Mouse (Mus musculus): Measurements from ENCODE around the gene Upk2. TPM values are rescaled to one million over a fixed set of nuclear protein-coding genes. Genes with fewer than 3 reads are reported as not detected.

Upk2 gene
- polyA plus RNA-seq (2015; fragmentation: Nextera tagmentation; extraction: Ambion mirVana), result not detected in 2 replicates

- Histone ChIP-seq H3K4me2 (no peak within 1 kb of the TSS), H3K4me3 (replicated peaks) (no peak within 1 kb of the TSS), H3K27me3 (peaks cover 58% of the 10 kb centered on the region), H3K9ac (no peak within 1 kb of the TSS), H3K4me1 (replicated peaks) (no peaks in the 10 kb centered on the region), H3K27ac (no peak within 1 kb of the TSS), H3K36me3 (no peaks in the 10 kb centered on the region), H3K9me3 (replicated peaks) (no peaks in the 10 kb centered on the region)
- 36% methylated on average over 4 of the region's 4 CpGs for WGBS (ENCODE audit: insufficient replicate concordance)
- DNase-seq (no peak), ATAC-seq (ENCODE audit: low read depth) (no peak)
Measured at GRCm38 (mm10) chr9:44454891-44455220, at the start of gene Upk2. Upk2 (minus strand) TSS chr9:44454976.

DNA sequence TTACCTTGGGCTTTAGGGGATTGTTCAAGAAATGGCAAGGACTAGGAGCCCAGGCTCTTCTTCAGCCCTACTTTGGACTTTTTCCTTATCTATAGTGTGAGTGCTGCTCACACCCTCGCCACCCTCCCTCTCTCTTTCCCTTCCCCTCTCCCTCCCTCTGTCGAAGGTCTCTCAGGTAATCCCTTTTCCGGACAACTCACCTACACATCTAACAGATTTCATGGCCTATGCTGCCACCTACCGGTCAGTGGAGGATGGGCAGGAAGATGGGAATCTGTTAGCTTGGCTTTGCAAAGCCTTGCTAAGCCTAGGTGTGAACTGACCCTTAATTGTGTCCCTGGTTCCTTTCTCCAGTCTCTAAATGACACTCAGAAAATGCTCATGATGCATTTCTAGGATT is 47.2 kb upstream of the Upk2 start:
- peaks cover 33% of the 10 kb centered on the region for H3K27me3 ChIP-seq
- H3K9ac ChIP-seq, result no peak overlapping the region
- no peak for ATAC-seq (ENCODE audit: low read depth)
- no peak overlapping the region for H3K4me3 ChIP-seq (replicated peaks)
- H3K9me3 ChIP-seq (replicated peaks), result no peaks in the 10 kb centered on the region
- no peak overlapping the region for H3K4me2 ChIP-seq
- no peak overlapping the region for H3K27ac ChIP-seq
- WGBS (ENCODE audit: insufficient replicate concordance), result 1% methylated on average over 4 of the region's 4 CpGs
- H3K36me3 ChIP-seq, result peaks cover 21% of the 10 kb centered on the region
- H3K4me1 ChIP-seq (replicated peaks), result peaks cover 56% of the 10 kb centered on the region
- DNase-seq, result peak; percentile 59

- Histone ChIP-seq H3K4me3 (replicated peaks) (no peak overlapping the region), H3K4me2 (no peak overlapping the region), H3K4me1 (replicated peaks) (peaks cover 63% of the 10 kb centered on the region), H3K36me3 (peaks cover 14% of the 10 kb centered on the region), H3K9ac (no peak overlapping the region), H3K27ac (no peak overlapping the region), H3K27me3 (peaks cover 38% of the 10 kb centered on the region), H3K9me3 (replicated peaks) (no peaks in the 10 kb centered on the region)
- ATAC-seq (ENCODE audit: low read depth) (no peak), DNase-seq (no peak)
- 72% methylated on average over 10 of the region's 10 CpGs for WGBS (ENCODE audit: insufficient replicate concordance)
Measured at GRCm38 (mm10) chr9:44501206-44501879, 46.6 kb upstream of the Upk2 start.

GRCm38 (mm10) chr9:44500638-44501175 is 45.9 kb upstream of the Upk2 start:
- Histone ChIP-seq H3K4me3 (replicated peaks) (no peak overlapping the region), H3K4me1 (replicated peaks) (peaks cover 60% of the 10 kb centered on the region), H3K36me3 (peaks cover 8% of the 10 kb centered on the region), H3K27me3 (peaks cover 38% of the 10 kb centered on the region), H3K27ac (no peak overlapping the region), H3K9me3 (replicated peaks) (no peaks in the 10 kb centered on the region), H3K9ac (no peak overlapping the region), H3K4me2 (no peak overlapping the region)
- no peak for DNase-seq
- 65% methylated on average over 8 of the region's 8 CpGs for WGBS (ENCODE audit: insufficient replicate concordance)
- ATAC-seq (ENCODE audit: low read depth), result no peak

GRCm38 (mm10) chr9:44500163-44500533 is 45.4 kb upstream of the Upk2 start:
- no peak for DNase-seq
- no peak overlapping the region for H3K4me2 ChIP-seq
- H3K36me3 ChIP-seq, result peaks cover 2% of the 10 kb centered on the region; the same call in 1 of the 2 replicates
- H3K4me1 ChIP-seq (replicated peaks), result peaks cover 61% of the 10 kb centered on the region
- peaks cover 38% of the 10 kb centered on the region for H3K27me3 ChIP-seq
- H3K27ac ChIP-seq, result no peak overlapping the region
- H3K9ac ChIP-seq, result 0 out of 2 replicates have a peak overlapping the region, but pooled peaks have one; percentile 2
- no peak overlapping the region for H3K4me3 ChIP-seq (replicated peaks)
- WGBS (ENCODE audit: insufficient replicate concordance), result 57% methylated on average over 5 of the region's 5 CpGs
- no peak for ATAC-seq (ENCODE audit: low read depth)
- no peaks in the 10 kb centered on the region for H3K9me3 ChIP-seq (replicated peaks)

- ATAC-seq (ENCODE audit: low read depth) (no peak), DNase-seq (no peak)
- H3K4me1 ChIP-seq (replicated peaks), result peaks cover 67% of the 10 kb centered on the region
- H3K27me3 ChIP-seq, result peaks cover 38% of the 10 kb centered on the region
- no peaks in the 10 kb centered on the region for H3K9me3 ChIP-seq (replicated peaks)
- peak overlapping the region; percentile 53 for H3K27ac ChIP-seq
- WGBS (ENCODE audit: insufficient replicate concordance), result 36% methylated on average over 19 of the region's 20 CpGs
- H3K36me3 ChIP-seq, result no peaks in the 10 kb centered on the region
- peak overlapping the region; percentile 2; the same call in 1 of the 2 replicates for H3K9ac ChIP-seq
- H3K4me2 ChIP-seq, result peak overlapping the region; percentile 67
- H3K4me3 ChIP-seq (replicated peaks), result peak overlapping the region; percentile 44
Measured at GRCm38 (mm10) chr9:44499356-44500162, 44.8 kb upstream of the Upk2 start.

DNA sequence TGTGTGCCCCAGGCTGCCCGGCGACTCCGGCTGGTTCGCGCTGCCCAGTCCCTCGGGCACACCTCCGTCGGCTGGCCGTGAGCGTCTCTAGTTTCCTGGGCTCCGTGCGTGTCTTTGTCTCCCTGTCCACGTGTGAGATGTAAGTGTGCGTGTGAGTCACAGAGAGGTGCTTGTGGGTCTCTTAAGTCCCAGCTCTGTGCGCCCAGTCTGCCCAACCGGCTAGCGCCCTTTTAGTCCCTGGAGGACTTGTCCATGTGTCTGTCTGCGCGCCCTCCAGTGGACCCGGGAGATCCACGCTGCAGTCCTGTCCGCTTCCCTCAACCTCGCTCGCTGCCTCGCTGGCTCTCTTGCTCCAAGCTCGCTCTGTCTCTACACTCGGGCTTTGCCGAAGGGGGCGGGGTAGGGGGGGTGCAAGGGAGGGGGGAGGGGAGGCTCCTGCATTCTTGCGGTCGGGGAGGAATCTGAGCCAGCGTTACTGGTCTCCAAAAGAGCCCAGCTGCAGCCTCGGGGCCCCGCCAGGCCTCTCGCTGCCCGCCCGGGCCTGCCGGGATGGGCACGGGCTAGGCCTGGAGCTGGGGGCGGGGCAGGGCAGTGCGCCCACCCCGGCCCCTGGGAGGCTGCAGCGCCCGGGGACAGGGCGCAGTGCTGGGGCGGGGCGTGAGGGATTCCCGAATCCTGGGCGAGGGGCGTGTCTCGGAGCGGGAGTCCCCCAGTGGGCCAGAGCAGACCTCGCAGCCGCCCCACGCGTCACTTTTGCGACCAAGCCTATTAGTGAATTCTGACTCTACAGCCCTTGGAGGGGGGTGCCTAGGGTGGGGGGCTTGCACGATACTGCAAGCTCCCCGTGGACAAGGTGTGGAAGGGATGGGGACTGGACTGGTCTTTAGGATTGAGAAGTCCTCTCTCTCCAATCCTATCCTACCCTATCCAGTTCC is 43.9 kb upstream of the Upk2 start:
- H3K4me3 ChIP-seq (replicated peaks), result peak overlapping the region; percentile 44
- peak overlapping the region; percentile 46 for H3K9ac ChIP-seq
- ATAC-seq (ENCODE audit: low read depth) (peak; percentile 35), DNase-seq (no peak)
- WGBS (ENCODE audit: insufficient replicate concordance), result 3% methylated on average over 59 of the region's 59 CpGs
- no peaks in the 10 kb centered on the region for H3K36me3 ChIP-seq
- peaks cover 38% of the 10 kb centered on the region for H3K27me3 ChIP-seq
- no peaks in the 10 kb centered on the region for H3K9me3 ChIP-seq (replicated peaks)
- H3K27ac ChIP-seq, result peak overlapping the region; percentile 53
- peaks cover 76% of the 10 kb centered on the region for H3K4me1 ChIP-seq (replicated peaks)
- peak overlapping the region; percentile 67 for H3K4me2 ChIP-seq

DNA sequence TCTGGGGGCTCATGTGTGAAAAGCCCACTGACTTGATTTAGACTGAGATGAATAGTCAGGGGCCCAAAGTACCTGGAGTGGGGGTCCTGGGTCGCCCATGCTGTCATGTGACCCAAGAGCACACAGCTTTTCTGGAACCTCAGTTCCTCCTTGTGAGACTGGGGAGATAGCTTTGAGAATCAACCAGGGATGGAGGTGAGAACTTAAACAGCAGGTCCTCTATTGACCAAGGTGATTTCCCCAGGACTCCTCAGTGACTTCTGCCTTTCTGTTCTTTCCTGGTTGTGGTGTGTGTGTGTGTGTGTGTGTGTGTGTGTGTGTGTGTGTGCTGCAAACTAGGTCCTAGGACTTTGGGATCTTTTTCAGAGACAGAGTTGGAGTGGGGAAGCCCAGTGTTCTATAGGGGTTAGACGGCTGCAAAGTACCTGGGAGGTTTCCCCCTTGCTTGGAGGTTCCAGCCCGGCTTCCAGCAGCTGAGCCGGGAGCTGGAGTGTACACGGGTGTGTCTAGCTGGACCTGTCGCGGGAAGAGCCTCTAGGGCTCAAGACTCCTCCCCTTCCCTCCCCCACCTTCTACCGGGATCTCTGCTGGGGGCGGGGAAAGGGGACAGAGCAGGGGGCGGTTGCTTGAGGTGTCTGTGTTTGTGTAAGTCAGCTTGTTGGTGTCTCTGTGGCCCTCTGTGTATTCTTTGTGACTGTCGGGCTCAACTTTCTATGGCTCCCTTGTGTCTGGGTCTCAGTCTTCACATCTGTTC is 43.0 kb upstream of the Upk2 start:
- Histone ChIP-seq H3K27ac (peak overlapping the region; percentile 53), H3K9me3 (replicated peaks) (no peaks in the 10 kb centered on the region), H3K27me3 (peaks cover 38% of the 10 kb centered on the region), H3K4me2 (peak overlapping the region; percentile 67), H3K4me1 (replicated peaks) (peaks cover 84% of the 10 kb centered on the region), H3K36me3 (no peaks in the 10 kb centered on the region), H3K4me3 (replicated peaks) (peak overlapping the region; percentile 44), H3K9ac (peak overlapping the region; percentile 46; the same call in 1 of the 2 replicates)
- ATAC-seq (ENCODE audit: low read depth) (peak; percentile 33), DNase-seq (no peak)
- WGBS (ENCODE audit: insufficient replicate concordance), result 3% methylated on average over 11 of the region's 11 CpGs

DNA sequence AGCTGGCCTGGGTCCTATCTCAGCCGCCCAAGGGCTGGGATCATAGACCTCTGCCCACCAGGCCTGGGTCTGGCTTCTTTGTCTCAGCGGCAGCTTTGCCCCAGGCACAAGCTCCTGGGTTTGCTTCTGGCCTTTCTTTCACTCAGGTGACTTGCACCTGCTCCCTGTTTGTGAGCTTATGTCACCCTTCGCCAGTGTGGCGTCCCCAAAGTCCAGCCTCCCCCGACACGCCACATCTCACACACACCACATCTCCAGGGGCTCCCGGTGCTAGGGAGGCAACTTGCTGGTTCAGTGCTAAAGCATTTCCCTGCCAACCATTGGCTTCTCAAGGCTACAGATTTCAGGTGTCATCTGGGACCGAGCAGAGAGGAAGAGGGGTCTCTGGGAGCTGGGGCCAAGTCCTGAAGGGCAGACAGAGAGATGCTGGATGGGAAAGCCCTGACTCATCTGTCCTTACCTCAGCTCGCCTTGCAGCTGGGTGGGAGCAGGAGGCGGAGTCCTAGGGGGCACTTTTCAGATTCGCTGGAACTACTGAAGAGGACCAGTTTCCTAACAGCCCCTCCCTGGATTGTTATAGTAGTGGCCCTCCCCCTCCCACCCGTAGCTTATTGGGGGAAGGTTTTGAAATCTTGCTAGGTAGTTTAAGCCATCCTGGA is 42.2 kb upstream of the Upk2 start:
- no peaks in the 10 kb centered on the region for H3K36me3 ChIP-seq
- peaks cover 91% of the 10 kb centered on the region for H3K4me1 ChIP-seq (replicated peaks)
- no peaks in the 10 kb centered on the region for H3K9me3 ChIP-seq (replicated peaks)
- peaks cover 38% of the 10 kb centered on the region for H3K27me3 ChIP-seq
- WGBS (ENCODE audit: insufficient replicate concordance), result 53% methylated on average over 12 of the region's 12 CpGs
- DNase-seq (no peak), ATAC-seq (ENCODE audit: low read depth) (no peak)
- H3K9ac ChIP-seq, result 0 out of 2 replicates have a peak overlapping the region, but pooled peaks have one; percentile 9
- H3K4me2 ChIP-seq, result no peak overlapping the region
- no peak overlapping the region for H3K4me3 ChIP-seq (replicated peaks)
- H3K27ac ChIP-seq, result no peak overlapping the region

DNA sequence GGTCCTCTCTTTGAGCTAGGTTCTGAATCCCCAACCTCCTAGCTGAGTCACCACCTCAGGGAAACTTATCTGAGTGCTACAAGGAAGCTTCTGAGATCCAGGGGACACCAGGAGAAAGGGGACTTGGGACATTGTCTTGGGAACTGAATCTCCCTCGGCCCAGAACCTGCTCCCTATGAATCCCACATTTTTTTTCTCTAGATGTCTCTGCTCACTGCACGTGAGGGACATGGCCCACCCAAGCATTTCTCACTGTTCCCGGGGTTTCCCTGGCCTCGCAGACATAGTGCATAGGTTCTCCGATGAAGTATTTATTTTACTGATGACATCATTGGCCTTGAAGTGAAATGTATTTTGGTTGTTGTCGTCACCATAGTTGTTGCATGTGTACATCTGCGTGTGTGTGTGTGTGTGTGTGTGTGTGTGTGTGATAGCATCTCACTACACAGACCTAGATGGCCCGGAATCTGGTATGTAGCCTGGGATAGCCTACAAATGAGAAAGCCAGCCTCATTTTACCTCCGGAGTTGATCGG is 41.1 kb upstream of the Upk2 start:
- H3K4me3 ChIP-seq (replicated peaks), result no peak overlapping the region
- H3K9ac ChIP-seq, result no peak overlapping the region
- no peaks in the 10 kb centered on the region for H3K36me3 ChIP-seq
- peaks cover 38% of the 10 kb centered on the region for H3K27me3 ChIP-seq
- no peak for ATAC-seq (ENCODE audit: low read depth)
- DNase-seq, result no peak
- H3K4me2 ChIP-seq, result no peak overlapping the region
- H3K9me3 ChIP-seq (replicated peaks), result no peaks in the 10 kb centered on the region
- H3K27ac ChIP-seq, result no peak overlapping the region
- 66% methylated on average over 10 of the region's 10 CpGs for WGBS (ENCODE audit: insufficient replicate concordance)
- peaks cover 94% of the 10 kb centered on the region for H3K4me1 ChIP-seq (replicated peaks)

Measured in liver, embryonic 13.5 days (tissue).